Mouse (Mus musculus) cerebellum, adult 11 months (tissue): Measurements from ENCODE around the gene Hddc2.

Source experiments
- DNase-seq: peaks from one replicate; pipeline ENCODE4 v3.0.0; 2022

Gene Hddc2

DNA sequence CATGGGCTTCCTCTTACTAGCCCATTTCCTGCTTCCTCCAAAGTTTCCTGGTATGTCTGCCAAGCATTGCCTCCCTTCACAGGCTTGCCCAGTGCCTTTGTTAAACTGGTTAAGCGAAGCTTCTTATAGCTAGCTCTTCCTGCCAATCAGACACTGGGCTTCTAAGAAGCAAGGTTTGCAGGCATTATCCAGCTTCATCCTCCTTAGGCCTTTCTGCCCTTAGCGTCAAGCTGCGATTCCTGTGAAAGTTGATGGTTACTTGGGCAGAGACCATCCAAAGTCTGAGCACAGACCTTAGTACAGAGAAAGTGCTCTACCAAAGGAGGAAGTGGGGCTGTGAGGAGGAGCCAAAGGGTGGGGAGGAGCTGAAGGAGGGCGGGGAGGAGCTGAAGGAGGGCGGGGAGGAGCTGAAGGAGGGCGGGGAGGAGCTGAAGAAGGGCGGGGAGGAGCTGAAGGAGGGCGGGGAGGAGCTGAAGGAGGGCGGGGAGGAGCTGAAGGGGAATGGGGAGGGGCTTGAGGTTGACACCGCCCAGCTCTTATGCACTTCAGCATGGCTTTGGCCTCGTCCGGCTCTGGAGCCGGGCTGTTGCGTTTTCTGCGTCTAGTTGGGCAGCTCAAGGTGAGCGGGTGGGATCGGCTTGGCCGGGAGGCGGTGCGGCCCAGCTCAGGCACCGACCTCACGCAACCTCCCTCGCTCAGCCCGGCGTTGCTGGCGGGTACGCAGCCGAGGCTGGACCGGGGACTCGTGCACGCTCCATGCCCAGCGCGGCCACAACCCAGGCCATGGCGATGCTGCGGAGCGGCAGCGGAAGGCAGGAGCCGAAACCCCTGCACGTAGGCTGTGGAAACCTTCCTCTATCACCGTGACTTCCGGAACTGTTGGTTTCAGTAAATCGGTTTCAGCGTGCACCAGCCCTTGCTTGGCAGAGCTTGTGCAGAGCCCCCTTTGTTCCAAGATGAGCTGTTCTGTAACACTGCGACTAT lies at the start of gene Hddc2:
Gene Hddc2 (plus strand): TSS at position 519 of the 984 bp plus-strand sequence.
- DNase-seq: peak; percentile 57

DNA sequence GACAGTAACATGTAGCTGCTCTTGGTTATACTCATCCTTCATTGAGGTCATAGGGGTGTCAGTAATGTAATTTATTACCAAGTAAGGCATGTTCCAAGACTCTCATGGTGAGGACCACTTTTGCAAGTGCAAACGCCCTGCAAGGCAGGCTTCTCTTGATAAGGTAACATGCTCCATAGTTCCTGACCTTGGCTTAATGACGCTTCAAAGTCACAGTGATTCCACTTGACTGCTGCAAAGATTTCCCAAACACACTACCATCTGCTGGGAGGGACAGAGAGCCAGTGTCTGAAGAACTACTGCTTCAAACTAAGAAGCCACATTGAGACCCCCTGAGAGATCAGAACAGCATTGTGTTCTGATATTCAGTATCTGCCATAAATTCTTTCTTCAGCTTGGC lies 40.4 kb upstream of the Hddc2 start:
- DNase-seq: no peak

DNA sequence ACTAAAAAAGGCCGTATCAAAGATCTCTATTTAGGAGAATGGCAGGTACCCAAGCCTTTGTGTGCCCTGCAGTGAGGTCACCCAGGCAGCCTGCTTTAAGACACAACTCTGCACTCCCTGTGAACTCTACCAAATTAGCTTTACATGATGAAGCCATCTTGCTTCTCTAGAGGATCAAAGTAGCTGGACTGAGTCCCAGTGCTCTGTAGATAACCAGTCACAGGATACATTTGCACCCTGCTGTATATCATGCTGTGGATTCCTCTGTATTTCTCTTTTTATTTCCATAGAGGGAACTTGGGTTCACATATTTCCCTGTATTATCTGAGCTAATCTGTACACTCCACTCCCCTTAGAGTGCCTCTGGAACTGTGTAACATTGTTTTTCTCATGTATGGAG lies 40.0 kb upstream of the Hddc2 start:
- no peak for DNase-seq

DNA sequence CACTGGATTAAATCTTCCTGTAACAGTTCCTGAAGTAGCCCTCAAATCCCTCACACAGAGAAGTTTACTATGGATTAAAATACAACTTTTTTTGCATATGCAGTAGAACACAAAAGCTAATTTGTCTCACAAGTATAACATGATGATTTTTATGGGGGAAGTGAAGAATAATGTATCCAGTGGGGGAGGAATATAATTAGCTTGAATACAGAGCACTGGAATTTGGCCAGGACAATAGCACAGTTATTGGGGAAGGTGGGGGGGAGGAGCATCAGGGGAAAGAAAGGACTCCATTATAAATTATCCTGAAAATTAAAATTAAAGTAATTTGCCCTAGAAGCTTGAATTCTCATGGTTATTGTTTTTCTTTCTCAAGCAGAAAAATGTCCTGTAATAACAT lies 25.4 kb upstream of the Hddc2 start:
- no peak for DNase-seq

DNA sequence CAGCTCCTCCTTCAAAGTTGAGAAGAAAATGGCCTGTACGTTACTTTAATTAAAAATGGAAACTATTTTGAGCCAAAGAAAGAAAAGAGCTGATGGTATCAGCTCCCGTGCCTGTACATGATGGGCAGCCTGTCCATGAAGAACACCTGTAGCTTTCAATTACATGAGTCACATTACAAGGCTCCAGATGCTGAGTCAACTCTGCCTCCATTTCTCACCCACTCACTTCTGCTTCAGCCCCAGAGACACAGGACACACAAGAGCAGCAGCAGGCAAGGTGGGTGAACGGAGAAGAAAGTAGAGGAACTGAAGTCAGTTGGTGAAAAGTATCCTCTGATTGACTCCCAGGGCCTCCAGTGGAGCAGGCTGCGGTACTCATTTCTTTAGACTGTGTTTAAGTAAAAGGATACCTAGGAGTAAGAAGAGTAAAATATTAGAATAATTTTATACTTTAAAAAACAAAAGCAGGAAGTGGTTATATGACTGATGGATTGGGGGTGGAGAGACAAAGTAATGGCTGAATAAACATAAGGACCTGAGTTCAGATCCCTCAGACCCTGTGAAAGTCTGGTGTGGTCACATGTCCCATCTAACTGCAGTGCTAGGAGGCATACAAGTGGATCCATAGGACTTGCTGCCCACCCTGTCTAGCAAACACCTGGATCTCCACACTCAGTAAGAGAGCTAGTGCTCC lies 24.3 kb upstream of the Hddc2 start:
- no peak for DNase-seq

DNA sequence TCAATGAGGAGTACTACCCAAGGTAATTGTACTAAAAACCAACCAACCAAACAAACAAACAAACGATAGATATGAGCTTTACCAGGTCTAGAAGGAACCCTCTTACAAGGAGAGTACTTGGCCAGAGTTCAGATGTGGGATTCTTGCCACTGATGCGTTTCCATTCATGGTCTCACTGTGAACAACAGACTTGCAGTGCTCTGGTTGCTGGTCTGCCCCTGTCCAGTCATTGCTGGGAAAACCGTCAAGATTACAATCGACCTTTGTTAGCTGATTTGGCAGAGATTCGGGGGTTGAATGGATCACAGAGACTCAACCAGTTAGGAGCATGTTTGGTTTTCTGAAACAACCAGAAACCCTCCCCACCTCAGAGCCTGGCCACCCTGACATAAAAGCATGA lies 17.5 kb upstream of the Hddc2 start:
- no peak for DNase-seq

DNA sequence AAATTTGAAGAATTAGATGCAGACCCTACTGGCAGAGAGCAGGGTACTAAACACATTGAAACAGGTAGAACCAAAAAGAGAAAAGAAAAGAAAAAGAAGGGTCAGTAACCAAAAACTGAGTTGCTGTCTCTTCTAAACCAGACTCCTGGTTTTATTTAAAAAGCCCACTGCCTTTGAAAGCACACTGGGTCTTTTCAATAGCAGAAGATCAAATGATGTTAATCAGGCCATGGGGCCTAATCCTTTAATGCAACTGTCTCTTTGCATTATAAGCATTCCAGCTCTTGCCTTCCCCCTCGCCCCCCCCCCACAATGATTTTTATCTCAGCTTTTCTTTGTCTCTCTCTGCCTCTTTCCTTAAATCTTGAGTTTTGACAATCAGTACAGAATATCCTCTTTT lies 16.7 kb upstream of the Hddc2 start:
- DNase-seq: no peak

DNA sequence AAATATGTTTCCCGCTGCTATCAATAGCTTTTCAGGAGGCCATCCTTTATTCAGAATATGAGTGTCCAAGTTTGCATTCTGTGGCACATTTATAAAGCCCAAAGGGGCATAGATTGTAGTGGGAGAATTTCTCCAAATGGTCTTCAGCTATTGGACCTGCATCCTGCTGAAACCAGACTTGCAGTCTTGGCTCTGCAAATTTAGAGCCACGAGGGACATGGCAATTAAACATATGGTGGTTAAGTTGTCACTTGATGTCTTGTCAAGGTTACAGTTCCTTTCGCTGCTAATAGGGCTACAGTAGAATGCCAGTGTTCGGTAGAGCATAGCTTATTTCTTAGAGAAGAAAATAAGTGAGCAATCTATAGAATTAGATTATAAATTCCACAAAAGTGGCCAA lies 16.1 kb upstream of the Hddc2 start:
- no peak for DNase-seq

DNA sequence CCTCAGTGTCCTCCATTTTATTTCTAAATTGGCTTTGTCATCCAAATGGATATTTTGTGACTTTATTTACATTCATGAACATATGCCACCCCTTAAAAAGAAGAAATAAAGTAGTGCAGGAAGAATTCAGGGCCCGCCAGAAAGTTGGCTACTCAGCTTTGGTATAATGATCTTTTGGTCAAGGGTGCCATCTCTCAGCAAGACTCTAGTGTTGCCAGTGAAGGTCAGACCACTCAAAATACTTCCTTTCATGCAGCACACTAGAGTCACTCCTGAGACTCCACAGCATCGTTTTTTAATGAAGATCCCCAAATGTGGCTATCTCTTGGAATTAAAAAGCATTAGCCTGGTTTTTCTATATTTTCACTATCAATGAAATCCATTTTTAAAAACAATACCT lies 14.9 kb upstream of the Hddc2 start:
- no peak for DNase-seq

DNA sequence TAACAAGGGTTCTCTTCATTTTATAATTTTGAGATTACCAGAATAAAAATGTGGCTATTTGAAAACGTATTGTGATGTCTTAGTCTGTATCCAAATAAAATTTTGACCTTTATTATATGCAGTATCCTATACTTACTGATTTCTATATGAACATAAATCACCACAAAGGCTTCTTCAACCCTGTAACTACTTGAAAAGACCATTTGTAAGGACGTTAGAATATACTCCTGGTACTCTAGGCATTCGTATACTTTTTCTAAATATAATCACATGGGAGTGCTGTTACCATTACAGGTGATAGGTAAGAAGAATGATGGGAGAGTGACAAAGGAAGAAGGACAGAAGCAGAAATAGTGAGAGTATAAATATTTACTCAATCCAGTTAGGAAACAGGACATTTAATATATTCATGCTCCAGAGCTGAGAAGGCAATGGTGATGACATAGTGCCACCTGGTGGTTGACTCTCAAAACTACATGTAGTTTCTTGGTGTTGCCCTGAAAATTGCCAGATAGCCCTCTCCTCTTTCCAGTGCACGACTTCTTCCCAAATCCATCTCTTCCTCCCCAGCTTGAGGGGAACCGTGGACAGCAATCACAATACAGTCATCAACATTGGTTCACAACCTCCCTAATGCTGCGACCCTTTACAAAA lies 14.1 kb upstream of the Hddc2 start:
- DNase-seq: peak; percentile 38

DNA sequence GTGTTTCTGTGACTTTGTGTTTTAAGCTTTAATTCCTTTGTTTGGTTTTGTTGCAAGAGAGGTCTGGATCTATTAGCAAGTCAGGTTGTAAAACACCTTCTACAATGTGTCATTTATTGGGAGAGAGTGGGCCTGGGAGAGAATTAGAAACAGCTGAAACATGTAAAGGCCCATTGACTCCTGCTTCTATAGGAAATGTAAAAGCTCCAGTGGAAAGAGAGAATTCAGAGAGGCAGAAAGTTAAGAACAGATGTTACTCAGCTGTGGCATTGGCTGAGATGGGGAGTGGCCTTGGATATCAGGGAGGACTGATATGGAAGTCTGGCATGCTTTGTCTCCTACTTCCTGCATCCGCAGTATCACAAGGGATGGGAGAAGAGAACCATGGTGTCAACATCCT lies 12.9 kb upstream of the Hddc2 start:
- DNase-seq: no peak

DNA sequence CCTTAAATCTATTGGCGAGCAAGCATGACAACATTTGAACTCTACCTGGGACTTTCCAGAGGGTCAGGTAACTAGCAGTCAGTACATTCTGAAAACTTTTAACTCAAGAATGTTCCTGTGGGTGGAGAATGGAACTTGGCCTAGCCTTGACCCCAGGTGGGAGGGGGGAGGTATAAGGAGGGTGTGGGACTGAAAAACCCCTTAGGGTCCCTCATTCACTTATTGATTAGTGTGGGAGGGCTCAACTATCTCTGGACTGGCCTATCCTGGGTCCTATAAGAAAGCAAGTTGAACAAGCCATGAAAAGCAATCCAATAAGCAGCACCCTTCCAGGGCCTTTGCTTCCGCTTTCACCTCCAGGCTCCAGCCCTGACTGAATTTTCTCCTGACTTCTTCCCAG lies 9.7 kb upstream of the Hddc2 start:
- no peak for DNase-seq

DNA sequence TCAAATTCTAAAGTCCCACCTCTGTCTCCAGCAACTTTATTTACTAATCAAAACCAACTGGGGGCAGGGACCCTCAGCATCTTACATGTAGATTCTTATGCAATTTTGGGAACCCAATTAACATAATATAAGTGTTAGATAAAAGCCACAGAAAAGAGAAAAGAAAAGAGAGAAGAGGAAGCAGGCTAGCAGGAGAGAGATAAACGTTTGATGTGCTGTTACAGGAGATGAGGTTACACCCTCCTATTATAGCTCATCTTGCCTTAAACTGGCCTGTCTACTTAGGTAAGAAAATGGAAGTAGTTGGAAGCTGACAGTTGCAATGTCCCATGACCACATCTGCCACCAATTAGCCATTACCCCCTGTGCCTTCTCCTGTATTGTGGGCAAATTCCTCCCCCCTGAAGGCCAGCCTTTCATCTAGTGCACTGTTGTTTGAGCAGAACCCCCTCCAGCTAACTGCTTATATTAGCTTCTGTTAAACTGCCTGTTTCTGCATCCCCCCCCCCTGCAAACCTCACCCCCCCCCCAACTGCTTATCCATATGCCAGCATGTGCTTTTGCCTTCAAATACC lies 6.1 kb upstream of the Hddc2 start:
- DNase-seq: no peak

DNA sequence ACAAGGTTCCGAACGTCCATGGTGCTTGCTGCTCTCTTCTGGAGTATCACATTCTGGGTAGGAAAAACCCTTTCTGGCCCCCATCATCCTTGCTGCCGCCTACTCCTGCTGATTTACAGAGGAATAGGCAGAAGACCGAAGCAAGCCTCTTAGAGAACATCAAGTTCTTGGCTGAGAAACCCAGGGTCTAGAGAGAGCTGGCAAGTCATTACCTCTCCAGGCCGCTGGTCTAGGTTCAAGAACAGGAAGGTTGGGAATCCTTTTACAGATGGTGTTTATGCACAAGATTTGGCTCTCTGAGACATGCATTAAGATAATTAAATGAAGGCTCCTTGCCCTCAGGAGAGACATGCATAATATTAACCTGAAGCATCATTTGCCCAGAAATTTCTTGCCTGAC lies 5.3 kb downstream of the Hddc2 start:
- no peak for DNase-seq

DNA sequence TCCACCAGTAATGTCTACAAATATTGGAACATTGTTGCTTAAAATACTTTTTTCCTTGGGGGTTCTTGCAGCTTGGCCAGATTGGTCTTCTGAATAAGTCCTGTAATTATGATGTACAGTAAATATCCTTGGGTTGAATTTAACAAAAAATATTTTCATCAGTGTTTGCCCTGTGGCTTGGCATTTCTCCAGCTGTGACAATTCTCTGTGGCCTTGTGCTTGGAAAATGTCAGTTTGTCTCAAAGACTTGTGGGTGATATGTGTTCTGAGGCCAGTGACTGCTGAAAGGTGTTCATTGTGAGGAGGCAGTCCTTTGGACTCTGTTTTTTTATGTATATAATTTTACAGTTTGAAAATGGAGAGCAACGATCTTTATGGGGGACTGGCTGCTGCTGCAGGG lies 16.3 kb downstream of the Hddc2 start:
- no peak for DNase-seq

DNA sequence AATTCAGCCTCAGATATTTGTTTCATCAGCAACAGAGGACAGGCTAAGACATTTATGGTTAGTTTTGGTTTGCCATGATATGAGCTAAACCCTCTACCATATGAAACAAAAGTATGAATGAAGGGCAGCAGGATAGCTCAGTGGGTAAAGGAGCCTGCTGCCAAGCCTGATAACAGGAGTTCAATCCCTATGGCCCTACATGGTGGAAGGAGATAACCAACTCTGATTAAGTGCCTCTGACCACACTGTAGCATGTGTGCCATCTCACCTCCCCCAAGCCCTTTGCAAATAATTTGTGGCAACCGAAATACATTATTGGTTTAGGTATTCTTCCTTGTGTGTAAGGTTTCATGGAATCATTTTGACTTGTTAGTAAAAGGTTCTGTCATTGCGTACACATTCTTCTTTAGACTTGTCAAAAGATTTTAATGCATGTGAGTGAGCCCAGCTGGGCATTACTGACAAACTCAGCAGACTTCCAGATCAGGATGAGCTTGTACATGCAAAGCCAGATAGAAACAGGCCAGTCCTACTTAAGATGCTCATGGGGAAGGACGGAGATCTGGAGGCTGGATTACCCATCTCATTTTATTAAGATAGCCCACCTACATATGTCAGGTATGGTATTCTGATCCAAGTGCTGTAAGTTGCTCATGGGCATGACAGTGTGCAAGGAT lies 17.2 kb downstream of the Hddc2 start:
- DNase-seq: no peak

DNA sequence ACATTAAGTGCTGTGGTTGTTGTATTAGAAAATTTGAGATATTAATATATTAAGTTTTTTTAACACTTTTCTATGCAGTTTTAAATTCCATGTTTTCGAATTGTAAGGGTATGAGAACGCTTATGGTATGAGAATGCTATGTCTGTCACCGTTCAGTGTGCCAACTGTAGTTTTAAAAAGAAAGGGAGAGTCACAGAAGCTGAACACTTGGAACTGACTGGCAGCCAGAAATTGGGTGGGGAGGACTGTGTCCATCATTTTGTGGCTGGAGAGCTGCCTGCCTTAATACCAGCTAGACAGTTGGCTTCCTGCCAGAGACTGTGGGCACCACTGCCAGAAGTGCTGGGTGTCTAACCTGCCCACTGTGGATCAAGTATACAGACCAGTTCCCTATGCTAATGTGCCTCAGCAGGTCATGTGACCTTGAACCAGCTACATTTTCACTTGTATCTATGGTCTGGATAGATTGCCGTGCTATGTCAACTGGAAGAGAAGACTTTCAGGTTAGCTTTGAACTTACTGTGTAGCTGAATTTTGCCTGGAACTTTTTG lies 18.1 kb downstream of the Hddc2 start:
- DNase-seq: no peak

DNA sequence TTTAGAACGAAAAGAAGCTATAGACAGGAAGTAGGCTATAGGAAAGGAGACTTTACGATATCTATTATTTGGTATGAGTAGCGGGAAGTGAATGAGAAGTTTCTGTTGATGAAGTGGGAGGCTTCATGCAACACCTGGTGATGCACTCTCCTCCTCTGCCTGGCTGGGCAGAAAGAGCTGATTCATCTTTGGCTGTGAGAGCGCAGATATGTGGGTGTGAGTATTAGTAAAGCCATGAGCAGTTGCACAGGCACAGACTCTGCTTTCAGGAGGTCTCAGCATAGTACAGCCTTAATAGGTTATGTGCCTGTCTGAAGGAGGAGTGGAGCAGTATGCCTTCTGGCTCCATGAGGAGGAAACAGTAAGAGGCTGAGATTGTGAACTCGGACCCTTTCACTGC lies 23.2 kb downstream of the Hddc2 start:
- no peak for DNase-seq

DNA sequence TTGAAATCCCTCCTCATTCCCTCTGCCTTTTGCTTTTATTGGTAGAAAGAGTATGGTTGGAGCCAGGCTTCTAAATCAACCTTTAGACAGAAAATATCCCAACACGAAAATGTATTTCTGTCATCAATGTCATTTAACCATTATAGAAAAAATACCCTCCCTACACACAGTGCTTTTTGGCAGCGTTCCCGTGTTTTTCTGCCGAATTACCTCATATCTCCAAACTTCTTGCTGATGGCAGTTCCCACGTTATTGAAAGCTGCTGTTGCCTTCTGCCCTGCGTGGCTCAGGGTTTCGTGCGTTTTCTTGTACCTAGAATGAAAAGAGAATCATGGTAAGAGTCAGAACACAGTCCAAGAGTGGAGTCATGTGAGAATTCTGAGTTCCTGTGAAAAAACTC lies 33.2 kb downstream of the Hddc2 start:
- DNase-seq: no peak

DNA sequence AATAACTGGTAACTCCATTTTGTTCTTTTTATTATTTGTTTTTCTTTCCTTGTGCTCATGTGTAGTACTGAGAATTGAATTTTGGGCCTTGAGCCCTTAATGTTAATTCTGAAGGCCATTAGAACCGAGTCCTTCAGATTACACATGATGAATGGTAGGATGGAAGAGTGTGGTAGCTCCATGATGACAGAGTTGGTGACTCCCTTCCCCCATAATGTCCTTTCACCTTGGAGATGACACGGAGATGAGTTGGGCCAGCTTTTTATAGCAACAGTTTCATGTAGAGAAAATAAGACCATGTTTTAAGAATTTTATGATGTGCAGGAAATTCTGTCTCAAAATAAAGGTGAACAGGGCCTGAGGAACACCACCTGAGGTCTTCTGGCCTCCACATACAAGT lies 37.9 kb downstream of the Hddc2 start:
- no peak for DNase-seq

DNA sequence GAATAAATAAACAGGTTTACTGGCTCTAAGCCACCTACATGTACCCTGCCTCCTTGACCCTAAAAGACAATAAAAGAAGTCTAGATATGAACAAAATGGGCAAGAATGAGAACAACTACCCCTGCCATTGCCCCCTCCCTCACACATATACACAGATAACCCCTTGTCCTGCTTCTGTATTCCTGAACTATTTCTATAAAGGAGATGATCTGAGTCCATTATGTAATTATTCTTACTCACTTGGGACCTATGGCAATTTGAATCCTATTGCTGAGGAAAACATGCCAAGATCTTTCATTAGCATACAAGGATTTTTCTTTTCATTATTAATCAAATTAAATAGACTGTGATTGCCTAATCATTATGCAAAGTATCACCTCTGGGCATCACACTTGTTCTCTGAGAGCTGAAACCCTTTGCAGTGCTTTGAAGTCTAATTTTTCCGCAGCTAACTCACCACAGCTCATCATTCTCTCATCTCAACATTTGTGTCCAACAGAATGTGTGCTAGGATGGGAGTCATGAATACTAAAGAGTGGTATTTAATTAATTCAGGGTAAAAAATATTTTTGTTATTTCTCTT lies 39.8 kb downstream of the Hddc2 start:
- no peak for DNase-seq

DNA sequence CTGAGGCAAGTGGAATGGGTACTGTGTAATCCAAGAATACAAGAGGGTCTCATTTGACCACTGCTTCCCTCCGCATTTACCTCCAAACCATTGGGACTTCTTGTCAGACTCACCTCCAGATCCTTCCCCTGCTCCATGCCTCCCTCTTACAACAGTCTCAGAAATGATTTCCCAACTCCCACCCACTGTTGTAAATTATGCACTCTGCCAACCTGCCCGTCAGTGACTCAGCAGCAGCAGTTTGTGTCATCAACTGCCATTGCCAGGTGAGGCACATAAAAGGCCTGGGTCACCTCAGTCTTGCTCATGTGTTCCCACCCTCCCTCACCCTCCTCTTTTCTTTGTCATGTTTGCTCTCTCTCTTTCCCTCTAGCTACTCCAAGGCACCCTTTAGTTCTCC lies 41.0 kb downstream of the Hddc2 start:
- DNase-seq: no peak
